Mouse (Mus musculus): ENCODE data around the gene Trim24.

GRCm38 (mm10) chr6:37903810-37904209, 33.2 kb downstream of the Trim24 start:
- TF ChIP-seq GATA1 (IDR thresholded peaks at IDR 0.05; ENCODE audit: borderline replicate concordance, low read length) (no peak), FLI1 (IDR thresholded peaks at IDR 0.05; ENCODE audit: low read length) (no peak)

All from megakaryocyte, embryonic 14.5 days (primary cell).